Comparison of ENCODE assay signal across 9 mouse cellular contexts in the genomic region with DNA sequence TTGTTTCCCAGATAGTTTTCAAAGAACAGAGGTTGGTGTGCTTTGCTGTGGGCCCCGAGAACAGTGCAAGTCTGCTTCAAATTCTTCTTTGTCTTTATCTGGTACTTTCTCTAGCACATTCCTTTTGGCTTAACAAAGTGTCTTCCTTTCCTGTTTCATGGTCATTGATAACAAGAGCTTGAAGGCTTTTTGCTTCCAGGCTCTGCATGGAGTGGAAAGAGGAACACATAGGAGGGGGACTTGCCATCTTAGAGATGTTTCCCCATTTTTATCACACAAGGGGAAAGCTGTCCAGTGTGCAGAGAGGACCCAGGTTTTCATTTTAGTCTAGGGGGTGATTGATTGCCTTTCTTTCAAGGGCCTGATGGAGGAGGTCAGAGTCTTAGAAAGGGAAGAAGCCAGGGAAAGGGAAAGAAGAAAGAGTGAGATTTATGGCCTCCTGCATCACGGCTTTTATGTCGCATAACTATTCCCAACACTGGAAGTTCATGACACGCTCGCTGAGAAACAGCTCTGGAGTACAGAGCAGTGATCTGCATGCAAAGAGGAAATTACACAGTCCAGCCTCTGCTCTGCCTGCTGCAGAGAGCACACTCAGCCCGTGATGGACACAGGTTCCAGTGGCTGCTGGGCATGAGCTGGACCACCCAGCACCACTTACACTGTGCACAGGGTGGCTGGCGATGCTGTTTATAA.
DNase-seq lines count a peak whose midpoint lies in the region; ATAC-seq and TF ChIP-seq lines count a peak whose summit lies in the region.
"Had no signal": no experiment of that assay in that cellular context is flagged by ENCODE, and none has a peak within 500 bp of the region (broad histone marks: within the 10 kb centered on the region; RNA-seq: fewer than 3 reads in every experiment).

No protein-coding gene starts in this region.

- no peaks in the 10 kb centered on the region for H3K27me3 ChIP-seq in kidney, postnatal 0 days (ENCODE audit: insufficient read depth, low read length)
- H3K27me3 ChIP-seq in embryonic facial prominence, embryonic 13.5 days: no peaks in the 10 kb centered on the region
- no peaks in the 10 kb centered on the region for H3K27me3 ChIP-seq in intestine, embryonic 15.5 days (replicated peaks)
- H3K27me3 ChIP-seq in neural tube, embryonic 11.5 days (ENCODE audit: control insufficient read depth, insufficient read depth, low read length): no peaks in the 10 kb centered on the region
- H3K27me3 ChIP-seq: Patski had no signal

- WGBS in kidney, postnatal 0 days: 16% methylated on average over 7 of the region's 7 CpGs
- 48% methylated on average over 7 of the region's 7 CpGs for WGBS in embryonic facial prominence, embryonic 13.5 days
- whole genome bisulfite sequencing in intestine, embryonic 15.5 days: 29% methylated on average over 7 of the region's 7 CpGs
- 10% methylated on average over 7 of the region's 7 CpGs for WGBS in neural tube, embryonic 11.5 days

- H3K9me3 ChIP-seq in kidney, postnatal 0 days (replicated peaks; ENCODE audit: low read length): no peaks in the 10 kb centered on the region
- no peaks in the 10 kb centered on the region for H3K9me3 ChIP-seq in embryonic facial prominence, embryonic 13.5 days
- no peaks in the 10 kb centered on the region for H3K9me3 ChIP-seq in intestine, embryonic 15.5 days
- H3K9me3 ChIP-seq in neural tube, embryonic 11.5 days (ENCODE audit: control insufficient read depth, low read length): no peaks in the 10 kb centered on the region

- no peak overlapping the region for H3K9ac ChIP-seq in kidney, postnatal 0 days (ENCODE audit: low read depth, low read length)
- H3K9ac ChIP-seq in embryonic facial prominence, embryonic 13.5 days: no peak overlapping the region
- H3K9ac ChIP-seq in intestine, embryonic 15.5 days: no peak overlapping the region
- H3K9ac ChIP-seq in neural tube, embryonic 11.5 days (ENCODE audit: low read length): peak overlapping the region; percentile 32; the same call in 1 of the 2 replicates

- no peak overlapping the region for H3K4me2 ChIP-seq in kidney, postnatal 0 days (ENCODE audit: low read length)
- no peak overlapping the region for H3K4me2 ChIP-seq in embryonic facial prominence, embryonic 13.5 days
- H3K4me2 ChIP-seq in intestine, embryonic 15.5 days (replicated peaks): no peak overlapping the region
- no peak overlapping the region; the same call in 1 of the 2 replicates for H3K4me2 ChIP-seq in neural tube, embryonic 11.5 days (ENCODE audit: low read depth)

- peak; percentile 69; the same call in 1 of the 2 replicates for ATAC-seq in kidney, postnatal 0 days (replicated peaks; ENCODE audit: low FRiP score, low read depth)
- ATAC-seq in embryonic facial prominence, embryonic 13.5 days (ENCODE audit: insufficient number of reproducible peaks, insufficient read depth, low FRiP score, low TSS enrichment, low read depth): no peak
- peak; percentile 61 for ATAC-seq in intestine, embryonic 15.5 days
- ATAC-seq in neural tube, embryonic 11.5 days (ENCODE audit: insufficient read depth, low FRiP score, low TSS enrichment): peak; percentile 92
- ATAC-seq: Patski had no signal

- TF ChIP-seq CTCF in kidney, postnatal 0 days (IDR thresholded peaks at IDR 0.05; ENCODE audit: low read depth): no peak

- peaks cover 17% of the 10 kb centered on the region for H3K4me1 ChIP-seq in kidney, postnatal 0 days (replicated peaks; ENCODE audit: insufficient read depth, low read length)
- peaks cover 78% of the 10 kb centered on the region for H3K4me1 ChIP-seq in embryonic facial prominence, embryonic 13.5 days
- H3K4me1 ChIP-seq in intestine, embryonic 15.5 days (replicated peaks): peaks cover 34% of the 10 kb centered on the region
- H3K4me1 ChIP-seq in neural tube, embryonic 11.5 days (ENCODE audit: control insufficient read depth, insufficient read depth, low read length): peaks cover 43% of the 10 kb centered on the region

- H3K36me3 ChIP-seq in kidney, postnatal 0 days (ENCODE audit: insufficient read depth, low read length): no peaks in the 10 kb centered on the region
- H3K36me3 ChIP-seq in embryonic facial prominence, embryonic 13.5 days: no peaks in the 10 kb centered on the region
- H3K36me3 ChIP-seq in intestine, embryonic 15.5 days: no peaks in the 10 kb centered on the region
- no peaks in the 10 kb centered on the region for H3K36me3 ChIP-seq in neural tube, embryonic 11.5 days (ENCODE audit: control insufficient read depth, insufficient read depth, low read length)

- peak; percentile 91 for DNase-seq in kidney, postnatal 0 days (ENCODE audit: low spot score)
- DNase-seq in kidney, adult 9 months: no peak
- peak; percentile 80 for DNase-seq in neural tube, embryonic 11.5 days (ENCODE audit: low spot score)
- no peak for DNase-seq in cerebellum, adult 18-20 months
- no peak for DNase-seq in left cerebral cortex, adult 11 months (ENCODE audit: low spot score)
- no peak for DNase-seq in B cell, adult 2 months

- H3K27ac ChIP-seq in kidney, postnatal 0 days: peak overlapping the region; percentile 58
- peak overlapping the region; percentile 34; the same call in 1 of the 2 replicates for H3K27ac ChIP-seq in embryonic facial prominence, embryonic 13.5 days
- H3K27ac ChIP-seq in intestine, embryonic 15.5 days: peak overlapping the region; percentile 13; the same call in 1 of the 2 replicates
- peak overlapping the region; percentile 90 for H3K27ac ChIP-seq in neural tube, embryonic 11.5 days (ENCODE audit: low read depth, low read length)

- H3K4me3 ChIP-seq in kidney, postnatal 0 days (replicated peaks; ENCODE audit: low read depth, low read length): no peak overlapping the region
- no peak overlapping the region for H3K4me3 ChIP-seq in embryonic facial prominence, embryonic 13.5 days
- H3K4me3 ChIP-seq in intestine, embryonic 15.5 days (replicated peaks): no peak overlapping the region
- no peak overlapping the region for H3K4me3 ChIP-seq in neural tube, embryonic 11.5 days (ENCODE audit: low read depth, low read length)

Comparison
In these comparisons a context has a peak if more than half of its experiments do, and no peak if none do; other contexts are left out.
1. DNase-seq: peak in kidney, postnatal 0 days (single experiment) and neural tube, embryonic 11.5 days (single experiment); none in kidney, adult 9 months (single experiment), cerebellum, adult 18-20 months (0 of 2), left cerebral cortex, adult 11 months (single experiment) and B cell, adult 2 months (0 of 2).
2. H3K27ac ChIP-seq: peak in every context shown above with its lines; median percentile 90 in neural tube, embryonic 11.5 days; 58 in kidney, postnatal 0 days; 34 in embryonic facial prominence, embryonic 13.5 days; 13 in intestine, embryonic 15.5 days.